Mouse (Mus musculus) retina, postnatal 7 days (tissue): ENCODE results near the gene Mfsd9.
A peak's percentile ranks its signal among the peaks of the same experiment; 100 is the strongest.

ENCODE experiments used
- DNase-seq: peaks from one replicate; pipeline ENCODE4 v3.0.0-alpha.2; 2012; ENCODE audit warnings: low read depth, low spot score

Gene Mfsd9

GRCm38 (mm10) chr1:40790324-40791141, at the start of gene Mfsd9:
Gene Mfsd9 (minus strand): TSS chr1:40790687.
- DNase-seq, result peak; percentile 67

GRCm38 (mm10) chr1:40835468-40835867, 45.0 kb upstream of the Mfsd9 start:
- DNase-seq, result no peak

- DNase-seq, result no peak
These were observed 40.4 kb upstream of the Mfsd9 start for GRCm38 (mm10) chr1:40830712-40831507.

- no peak for DNase-seq
These were observed 38.9 kb upstream of the Mfsd9 start for GRCm38 (mm10) chr1:40829213-40829914.

- no peak for DNase-seq
These were observed 35.3 kb upstream of the Mfsd9 start for GRCm38 (mm10) chr1:40825826-40826225.

- DNase-seq, result no peak
These were observed 34.4 kb upstream of the Mfsd9 start for GRCm38 (mm10) chr1:40824936-40825335.

GRCm38 (mm10) chr1:40824517-40824916, 34.0 kb upstream of the Mfsd9 start:
- DNase-seq, result no peak

GRCm38 (mm10) chr1:40815071-40815845, 24.8 kb upstream of the Mfsd9 start:
- no peak for DNase-seq

GRCm38 (mm10) chr1:40808643-40809042, 18.2 kb upstream of the Mfsd9 start:
- no peak for DNase-seq

- no peak for DNase-seq
These were observed 15.4 kb upstream of the Mfsd9 start for GRCm38 (mm10) chr1:40805891-40806290.

- DNase-seq, result no peak
These were observed 14.9 kb upstream of the Mfsd9 start, which contains the start of gene Tmem182 for GRCm38 (mm10) chr1:40805351-40805750. Gene Tmem182 (plus strand): TSS chr1:40805601.

- no peak for DNase-seq
These were observed 13.6 kb upstream of the Mfsd9 start for GRCm38 (mm10) chr1:40804118-40804517.

- DNase-seq, result peak; percentile 30
These were observed 12.3 kb upstream of the Mfsd9 start for GRCm38 (mm10) chr1:40802759-40803158.

- DNase-seq, result no peak
These were observed 10.4 kb upstream of the Mfsd9 start for GRCm38 (mm10) chr1:40800908-40801307.

- no peak for DNase-seq
These were observed 8.6 kb upstream of the Mfsd9 start for GRCm38 (mm10) chr1:40799121-40799520.

GRCm38 (mm10) chr1:40797348-40797747, 6.9 kb upstream of the Mfsd9 start:
- DNase-seq, result peak; percentile 21

GRCm38 (mm10) chr1:40795508-40795907, 5.0 kb upstream of the Mfsd9 start:
- no peak for DNase-seq

GRCm38 (mm10) chr1:40789666-40790233, 737 bp downstream of the Mfsd9 start:
- no peak for DNase-seq

GRCm38 (mm10) chr1:40788956-40789355, 1.5 kb downstream of the Mfsd9 start:
- DNase-seq, result no peak

GRCm38 (mm10) chr1:40785876-40786445, 4.5 kb downstream of the Mfsd9 start:
- no peak for DNase-seq

- no peak for DNase-seq
These were observed 6.2 kb downstream of the Mfsd9 start for GRCm38 (mm10) chr1:40784306-40784705.
